Mouse (Mus musculus): Measurements from ENCODE around the gene Mmel1.

GRCm38 (mm10) chr4:154916662-154917061 lies 47.3 kb downstream of the Mmel1 start:
- TF ChIP-seq CTCF (IDR thresholded peaks at IDR 0.05) (no peak), EP300 (IDR thresholded peaks at IDR 0.05; ENCODE audit: insufficient read depth, low read depth, low read length) (no peak), POLR2A (IDR thresholded peaks at IDR 0.05; ENCODE audit: insufficient read depth, low read depth, low read length) (no peak)

Data from heart, adult 2 months (tissue).